Mouse (Mus musculus): Measurements from ENCODE around the gene Tax1bp1. TPM values are rescaled to one million over a fixed set of nuclear protein-coding genes. Genes with fewer than 3 reads are reported as not detected.
"Not testable (repeated sequence)": the region's sequence is repeated elsewhere in the genome, so short reads cannot be mapped to it uniquely, and the experiment has no call there.

Gene Tax1bp1
- total and polyA plus RNA-seq, 3 experiments, result 13.5 to 165 (median 153) TPM

- no peak for DNase-seq (ENCODE audit: low spot score)
- no peaks in the 10 kb centered on the region for H3K9me3 ChIP-seq (replicated peaks)
- H3K27me3 ChIP-seq (ENCODE audit: insufficient read depth, low read length), result peaks cover 20% of the 10 kb centered on the region
- H3K36me3 ChIP-seq (replicated peaks), result no peaks in the 10 kb centered on the region
- no peak overlapping the region for H3K4me3 ChIP-seq (ENCODE audit: low read depth, low read length)
- no peak for ATAC-seq (ENCODE audit: extremely low read depth, insufficient number of reproducible peaks, low FRiP score, poor library complexity, severe bottlenecking)
- H3K4me1 ChIP-seq (ENCODE audit: insufficient read depth, low read depth, low read length), result peaks cover 23% of the 10 kb centered on the region
- TF ChIP-seq GATA2 (IDR thresholded peaks at IDR 0.05; ENCODE audit: borderline replicate concordance, low read depth, low read length), result no peak
- TF ChIP-seq CTCF (IDR thresholded peaks at IDR 0.05; ENCODE audit: low read depth, low read length), result no peak
- no peak for TF ChIP-seq POLR2AphosphoS5 (IDR thresholded peaks at IDR 0.05; ENCODE audit: insufficient replicate concordance, low read depth, low read length)
- TF ChIP-seq TAL1 (conservative IDR thresholded peaks at IDR 0.05; ENCODE audit: low read depth, low read length), result no peak
- TF ChIP-seq GATA1 (IDR thresholded peaks at IDR 0.05; ENCODE audit: borderline replicate concordance, low read length), result no peak
Measured at GRCm38 (mm10) chr6:52674541-52674940, 39.0 kb upstream of the Tax1bp1 start.

DNA sequence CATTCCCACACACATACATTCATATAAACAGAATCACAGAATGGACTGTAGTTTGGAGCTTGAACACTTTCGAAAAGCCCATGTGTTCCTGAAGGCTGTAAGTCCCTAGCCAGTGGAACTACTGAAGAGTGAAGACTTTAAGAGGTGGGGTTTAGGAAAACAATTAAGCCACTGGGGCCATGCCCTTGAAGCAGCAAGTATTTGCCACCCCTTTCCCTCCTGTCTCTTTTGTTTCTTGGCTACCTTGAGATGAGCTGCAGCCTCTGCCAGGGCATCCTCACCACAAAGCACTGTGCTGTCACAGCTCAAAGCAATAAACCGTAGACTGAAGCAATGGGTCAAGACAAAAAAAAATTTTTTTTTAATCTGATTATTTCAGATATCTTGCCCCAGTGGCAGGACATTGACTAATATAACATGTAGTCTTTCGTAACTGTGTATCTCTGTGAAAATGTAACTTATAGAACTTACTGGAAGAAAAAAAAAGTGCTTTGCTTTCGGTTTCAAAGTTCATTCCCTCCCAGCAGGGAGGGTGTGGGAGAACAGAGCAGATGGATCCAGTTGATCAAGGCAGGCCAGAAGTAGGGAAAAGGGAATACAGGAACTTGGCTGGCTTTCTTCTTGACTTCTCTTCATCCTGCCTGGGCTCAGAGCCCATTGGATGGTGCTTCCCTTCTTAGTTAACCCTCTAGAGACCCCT is 38.2 kb upstream of the Tax1bp1 start:
- H3K4me1 ChIP-seq (ENCODE audit: insufficient read depth, low read depth, low read length), result peaks cover 27% of the 10 kb centered on the region
- DNase-seq (ENCODE audit: low spot score) (no peak), ATAC-seq (ENCODE audit: extremely low read depth, insufficient number of reproducible peaks, low FRiP score, poor library complexity, severe bottlenecking) (no peak)
- no peak overlapping the region for H3K4me3 ChIP-seq (ENCODE audit: low read depth, low read length)
- H3K27me3 ChIP-seq (ENCODE audit: insufficient read depth, low read length), result peaks cover 20% of the 10 kb centered on the region
- no peaks in the 10 kb centered on the region for H3K9me3 ChIP-seq (replicated peaks)
- no peaks in the 10 kb centered on the region for H3K36me3 ChIP-seq (replicated peaks)
- no peak for TF ChIP-seq GATA2 (IDR thresholded peaks at IDR 0.05; ENCODE audit: borderline replicate concordance, low read depth, low read length)
- TF ChIP-seq GATA1 (IDR thresholded peaks at IDR 0.05; ENCODE audit: borderline replicate concordance, low read length), result no peak
- TF ChIP-seq POLR2AphosphoS5 (IDR thresholded peaks at IDR 0.05; ENCODE audit: insufficient replicate concordance, low read depth, low read length), result no peak
- no peak for TF ChIP-seq CTCF (IDR thresholded peaks at IDR 0.05; ENCODE audit: low read depth, low read length)
- TF ChIP-seq TAL1 (conservative IDR thresholded peaks at IDR 0.05; ENCODE audit: low read depth, low read length), result no peak

GRCm38 (mm10) chr6:52677534-52677933 is 36.0 kb upstream of the Tax1bp1 start:
- H3K27me3 ChIP-seq (ENCODE audit: insufficient read depth, low read length), result peaks cover 27% of the 10 kb centered on the region
- DNase-seq (ENCODE audit: low spot score); H3K4me3 ChIP-seq (ENCODE audit: low read depth, low read length); ATAC-seq (ENCODE audit: extremely low read depth, insufficient number of reproducible peaks, low FRiP score, poor library complexity, severe bottlenecking); H3K9me3 ChIP-seq (replicated peaks); H3K36me3 ChIP-seq (replicated peaks): not testable (repeated sequence)
- H3K4me1 ChIP-seq (ENCODE audit: insufficient read depth, low read depth, low read length), result peaks cover 23% of the 10 kb centered on the region

DNA sequence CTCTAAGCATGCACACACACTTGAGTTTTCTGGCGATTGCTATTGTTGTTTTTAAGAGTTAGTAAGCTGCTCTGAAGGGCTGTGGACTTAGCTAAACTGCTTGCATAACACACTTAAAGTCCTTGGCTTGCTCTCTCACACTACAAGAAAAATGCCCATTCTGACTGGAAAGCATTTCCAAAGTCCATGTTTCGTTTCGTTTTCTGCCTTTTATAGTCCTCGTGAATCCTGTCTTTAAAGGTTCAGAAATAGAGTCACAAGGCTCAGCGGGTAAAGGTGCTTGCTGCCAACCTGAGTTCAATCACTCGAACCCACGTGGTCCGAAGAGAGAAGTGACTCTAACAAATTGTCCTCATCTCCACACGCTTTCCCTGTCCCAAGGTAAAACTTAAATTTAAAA is 34.0 kb upstream of the Tax1bp1 start:
- Histone ChIP-seq H3K4me3 (ENCODE audit: low read depth, low read length) (no peak overlapping the region), H3K27me3 (ENCODE audit: insufficient read depth, low read length) (peaks cover 30% of the 10 kb centered on the region), H3K9me3 (replicated peaks) (no peaks in the 10 kb centered on the region), H3K4me1 (ENCODE audit: insufficient read depth, low read depth, low read length) (peaks cover 22% of the 10 kb centered on the region), H3K36me3 (replicated peaks) (no peaks in the 10 kb centered on the region)
- TF ChIP-seq GATA1 (IDR thresholded peaks at IDR 0.05; ENCODE audit: borderline replicate concordance, low read length), result no peak
- TF ChIP-seq CTCF (IDR thresholded peaks at IDR 0.05; ENCODE audit: low read depth, low read length), result no peak
- TF ChIP-seq POLR2AphosphoS5 (IDR thresholded peaks at IDR 0.05; ENCODE audit: insufficient replicate concordance, low read depth, low read length), result no peak
- TF ChIP-seq GATA2 (IDR thresholded peaks at IDR 0.05; ENCODE audit: borderline replicate concordance, low read depth, low read length), result no peak
- no peak for TF ChIP-seq TAL1 (conservative IDR thresholded peaks at IDR 0.05; ENCODE audit: low read depth, low read length)
- DNase-seq (ENCODE audit: low spot score), result no peak
- ATAC-seq (ENCODE audit: extremely low read depth, insufficient number of reproducible peaks, low FRiP score, poor library complexity, severe bottlenecking), result no peak

DNA sequence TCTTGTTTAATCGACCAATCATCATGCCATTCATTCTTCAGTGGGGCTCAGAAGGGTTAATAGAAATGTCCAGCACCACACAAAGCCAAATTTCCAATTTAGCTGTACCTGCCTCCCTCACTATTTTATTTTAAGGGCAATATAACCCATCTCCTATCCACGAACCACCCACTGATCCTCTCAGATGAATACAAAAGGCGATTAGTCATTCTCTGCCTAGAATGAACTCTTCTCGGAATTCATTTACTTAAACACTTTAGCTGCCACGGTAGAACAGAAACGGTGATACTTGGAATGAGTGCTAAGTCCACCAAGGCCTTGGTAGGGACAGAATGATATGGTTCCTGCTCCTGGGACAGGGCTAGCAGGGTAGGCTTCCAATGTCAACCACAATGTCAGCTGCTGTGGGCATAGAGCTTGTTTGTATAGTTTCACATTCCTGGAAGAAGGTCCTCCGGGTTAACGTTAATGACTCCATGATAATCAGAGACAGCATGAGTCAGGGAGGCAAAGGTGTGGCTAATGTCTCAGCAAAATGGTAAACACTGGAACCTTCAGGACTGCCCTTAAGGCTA is 33.0 kb upstream of the Tax1bp1 start:
- peaks cover 19% of the 10 kb centered on the region for H3K4me1 ChIP-seq (ENCODE audit: insufficient read depth, low read depth, low read length)
- no peaks in the 10 kb centered on the region for H3K36me3 ChIP-seq (replicated peaks)
- TF ChIP-seq GATA1 (IDR thresholded peaks at IDR 0.05; ENCODE audit: borderline replicate concordance, low read length) (no peak), GATA2 (IDR thresholded peaks at IDR 0.05; ENCODE audit: borderline replicate concordance, low read depth, low read length) (no peak), TAL1 (conservative IDR thresholded peaks at IDR 0.05; ENCODE audit: low read depth, low read length) (no peak), CTCF (IDR thresholded peaks at IDR 0.05; ENCODE audit: low read depth, low read length) (no peak)
- DNase-seq (ENCODE audit: low spot score) (no peak), ATAC-seq (ENCODE audit: extremely low read depth, insufficient number of reproducible peaks, low FRiP score, poor library complexity, severe bottlenecking) (no peak)
- no peak overlapping the region for H3K4me3 ChIP-seq (ENCODE audit: low read depth, low read length)
- H3K27me3 ChIP-seq (ENCODE audit: insufficient read depth, low read length), result peaks cover 35% of the 10 kb centered on the region
- H3K9me3 ChIP-seq (replicated peaks), result no peaks in the 10 kb centered on the region

DNA sequence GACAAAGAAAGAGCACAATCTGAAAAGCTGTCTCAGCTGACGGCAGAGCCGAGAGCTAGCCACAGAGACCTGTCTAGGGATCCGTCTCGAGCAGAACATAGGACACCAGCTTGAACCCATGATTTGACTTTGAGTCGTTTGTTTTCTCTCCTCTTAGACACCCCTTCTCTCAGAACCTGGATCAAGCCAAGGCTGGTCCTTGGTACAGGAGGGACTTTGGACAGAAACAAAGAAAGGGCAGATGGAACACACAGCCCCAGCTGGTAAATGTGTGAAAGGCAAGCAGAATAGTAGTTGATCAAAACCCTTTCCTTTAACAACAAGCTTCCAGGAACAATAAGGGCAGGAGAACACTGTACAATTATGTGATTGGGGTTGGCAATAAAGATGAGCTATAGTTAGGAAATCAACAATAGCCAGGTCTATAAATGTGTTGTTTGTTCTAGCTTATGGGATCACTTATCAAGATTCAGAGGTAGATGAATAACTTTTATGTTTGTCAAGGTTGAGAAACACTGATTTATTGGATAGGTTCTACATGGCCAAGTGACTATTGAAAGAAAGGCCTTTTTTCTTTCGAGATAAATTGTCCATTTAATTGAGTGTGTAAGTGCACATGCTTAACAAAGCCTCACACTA is 31.6 kb upstream of the Tax1bp1 start:
- H3K4me1 ChIP-seq (ENCODE audit: insufficient read depth, low read depth, low read length), result peaks cover 14% of the 10 kb centered on the region
- H3K27me3 ChIP-seq (ENCODE audit: insufficient read depth, low read length), result peaks cover 39% of the 10 kb centered on the region
- no peak for DNase-seq (ENCODE audit: low spot score)
- H3K4me3 ChIP-seq (ENCODE audit: low read depth, low read length), result no peak overlapping the region
- no peaks in the 10 kb centered on the region for H3K36me3 ChIP-seq (replicated peaks)
- no peak for TF ChIP-seq GATA1 (IDR thresholded peaks at IDR 0.05; ENCODE audit: borderline replicate concordance, low read length)
- TF ChIP-seq POLR2AphosphoS5 (IDR thresholded peaks at IDR 0.05; ENCODE audit: insufficient replicate concordance, low read depth, low read length), result no peak
- TF ChIP-seq GATA2 (IDR thresholded peaks at IDR 0.05; ENCODE audit: borderline replicate concordance, low read depth, low read length), result no peak
- TF ChIP-seq CTCF (IDR thresholded peaks at IDR 0.05; ENCODE audit: low read depth, low read length), result no peak
- no peak for TF ChIP-seq TAL1 (conservative IDR thresholded peaks at IDR 0.05; ENCODE audit: low read depth, low read length)
- no peaks in the 10 kb centered on the region for H3K9me3 ChIP-seq (replicated peaks)
- ATAC-seq (ENCODE audit: extremely low read depth, insufficient number of reproducible peaks, low FRiP score, poor library complexity, severe bottlenecking), result no peak

Data from G1E (cell line).